Mouse (Mus musculus) forelimb bud, embryonic 11.5 days (tissue): ENCODE results near the gene Slc39a11.
A peak's percentile ranks its signal among the peaks of the same experiment; 100 is the strongest.

Experiments
- DNase-seq: peaks from one replicate; pipeline ENCODE4 v3.0.0-alpha.2; 2012; ENCODE audit warnings: low read depth, low spot score

The Slc39a11 gene

DNA sequence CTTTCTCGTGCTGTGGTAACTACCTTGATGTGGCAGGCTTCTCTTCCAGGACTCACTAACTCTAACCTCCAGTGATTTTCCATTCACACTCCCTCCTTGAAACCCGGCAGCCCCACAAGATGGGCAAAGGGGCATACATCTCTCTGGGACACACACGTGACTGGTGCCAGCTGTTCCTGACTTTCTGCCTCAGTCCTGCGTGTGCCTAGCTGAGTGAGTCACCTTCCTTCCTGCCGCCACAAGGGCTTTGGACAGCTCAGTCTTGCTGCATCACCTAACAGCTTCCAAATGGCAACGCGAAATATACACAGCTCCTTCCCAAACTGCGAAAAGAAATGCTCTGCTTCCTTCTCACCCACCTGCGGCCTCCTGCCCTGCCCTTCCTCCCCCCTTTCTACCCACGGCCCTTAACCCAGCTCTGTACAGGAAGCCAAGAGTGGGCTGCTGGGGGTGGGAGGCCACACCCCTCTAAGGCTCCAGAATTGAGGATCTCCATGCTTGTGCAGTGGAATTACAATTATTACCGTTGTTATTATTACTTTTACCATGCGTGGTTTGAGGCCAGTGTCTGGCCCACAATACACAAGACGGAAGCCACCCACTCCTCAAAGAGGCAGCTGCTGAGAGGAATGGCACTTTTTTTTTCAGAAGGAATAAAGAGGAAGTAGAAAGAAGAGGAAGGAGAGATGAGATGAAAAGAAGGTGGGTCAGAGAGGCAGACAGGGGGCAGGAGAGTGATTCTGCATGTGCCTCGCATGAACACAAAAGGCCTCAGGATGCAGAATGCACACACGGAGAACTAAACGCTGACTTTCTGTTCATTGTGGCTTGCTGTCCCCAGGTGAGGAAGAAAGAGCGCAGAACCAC, 179.7 kb downstream of the Slc39a11 start:
- DNase-seq: no peak

GRCm38 (mm10) chr11:113468016-113468415, 181.9 kb downstream of the Slc39a11 start:
- no peak for DNase-seq

- DNase-seq: no peak
Observed at GRCm38 (mm10) chr11:113467313-113467811, 182.5 kb downstream of the Slc39a11 start.

DNA sequence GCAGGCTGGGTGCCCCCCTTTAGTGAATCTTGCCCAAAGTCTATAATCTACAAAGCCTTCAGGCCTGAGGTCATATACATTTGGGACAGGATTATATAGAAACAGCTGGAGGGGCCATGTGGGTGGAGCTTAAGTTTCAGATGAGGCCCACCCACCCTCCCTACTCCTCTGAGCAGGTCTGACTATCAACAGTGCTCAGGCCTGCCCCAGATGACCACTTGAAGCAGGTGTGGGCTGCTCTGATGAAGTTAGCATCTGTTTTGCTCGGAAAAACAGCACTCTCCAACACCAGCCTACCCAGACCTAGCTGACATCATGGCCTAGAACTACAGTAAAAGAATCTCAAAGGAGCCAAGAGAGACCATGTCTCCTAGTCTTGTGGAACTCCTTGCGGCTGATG, 189.8 kb downstream of the Slc39a11 start:
- no peak for DNase-seq

DNA sequence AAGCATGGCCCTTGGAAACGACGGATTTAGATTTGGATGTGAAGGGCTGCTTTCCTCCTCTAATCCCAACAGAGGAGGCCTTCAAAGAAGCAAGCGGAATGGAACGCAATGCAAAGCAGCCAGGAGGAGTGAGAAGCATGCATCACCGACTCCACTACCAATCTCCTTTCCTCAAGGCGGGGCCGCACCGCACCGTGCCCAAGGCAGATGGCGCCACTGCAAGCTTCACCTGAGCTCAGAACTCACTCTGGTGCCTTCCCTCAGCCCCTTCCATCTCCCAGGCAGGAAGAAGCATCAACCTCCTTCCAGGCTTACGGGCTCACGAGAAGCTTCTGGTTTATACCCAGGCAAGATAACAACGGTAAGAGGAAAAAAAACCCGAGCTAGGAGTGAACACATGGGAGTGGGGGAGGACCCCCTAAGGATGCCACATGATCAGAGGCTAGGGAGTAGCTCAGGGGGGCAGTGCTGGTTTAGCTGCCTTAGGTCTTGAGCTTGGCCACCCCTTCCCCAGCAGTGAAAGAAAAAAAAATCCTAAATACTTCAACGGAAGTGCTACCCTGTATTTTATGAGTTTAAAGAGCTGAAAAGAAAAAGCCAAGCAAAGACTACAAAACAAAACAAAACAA, 191.2 kb downstream of the Slc39a11 start:
- DNase-seq: no peak

GRCm38 (mm10) chr11:113452861-113453568, 196.9 kb downstream of the Slc39a11 start:
- peak; percentile 62 for DNase-seq

DNA sequence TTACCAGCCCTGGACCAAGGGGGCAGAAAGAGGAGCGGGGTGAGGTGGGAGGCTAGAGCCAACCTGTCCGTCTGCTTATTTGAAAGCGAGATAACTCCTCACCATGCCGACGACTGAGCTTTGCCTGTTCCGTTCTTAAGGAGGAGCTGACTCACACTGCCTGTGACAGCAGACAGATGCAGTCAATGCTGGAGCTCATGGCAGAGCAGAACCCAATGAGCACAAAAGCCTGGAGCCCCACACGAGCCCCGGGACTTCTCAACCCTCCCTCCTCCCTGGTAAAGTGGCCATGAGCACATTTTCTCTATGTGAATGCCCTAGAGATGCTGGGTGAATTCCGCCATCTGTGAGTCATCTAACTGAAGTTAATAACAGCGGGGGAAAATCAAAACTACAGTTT, 198.6 kb downstream of the Slc39a11 start:
- no peak for DNase-seq

DNA sequence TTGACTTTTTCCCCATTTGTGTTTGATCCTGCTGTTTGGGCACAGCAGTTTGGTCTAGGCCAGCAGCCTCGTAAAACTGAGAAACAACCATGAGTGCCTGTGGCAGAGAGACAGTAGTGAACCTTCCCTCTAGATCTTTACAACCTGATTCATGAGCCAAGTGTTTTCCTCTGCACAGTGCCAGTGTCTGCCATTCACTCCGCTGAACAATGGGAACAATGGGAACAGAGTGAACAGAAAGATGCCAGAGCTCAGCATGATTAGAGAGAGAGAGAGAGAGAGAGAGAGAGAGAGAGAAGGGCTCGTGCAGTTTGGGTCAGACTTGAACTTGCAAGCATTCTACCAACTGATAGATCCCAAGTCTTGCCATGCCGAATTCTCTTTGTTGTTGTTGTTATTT, 199.2 kb downstream of the Slc39a11 start:
- DNase-seq: no peak

DNA sequence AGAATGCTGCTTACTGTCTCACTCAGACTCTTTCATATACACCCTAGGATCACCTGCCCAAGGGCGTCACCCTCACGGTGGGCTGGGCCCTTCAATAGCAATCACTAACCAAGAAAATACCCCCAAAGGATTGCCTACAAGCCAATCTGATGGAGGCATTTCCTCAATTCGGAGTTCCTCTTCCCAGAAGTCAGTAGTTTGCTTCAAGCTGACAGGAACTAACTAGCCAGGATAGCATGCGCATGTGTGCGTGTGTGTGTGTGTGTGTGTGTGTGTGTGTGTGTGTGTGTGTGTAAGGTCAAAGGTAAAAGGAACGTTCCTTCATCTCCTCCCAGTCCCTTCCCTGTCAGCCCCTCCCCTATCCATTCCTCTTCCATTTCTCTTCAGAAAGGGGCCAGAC, 199.9 kb downstream of the Slc39a11 start:
- DNase-seq: no peak

- no peak for DNase-seq
Observed at GRCm38 (mm10) chr11:113442036-113442435, 207.8 kb downstream of the Slc39a11 start.

DNA sequence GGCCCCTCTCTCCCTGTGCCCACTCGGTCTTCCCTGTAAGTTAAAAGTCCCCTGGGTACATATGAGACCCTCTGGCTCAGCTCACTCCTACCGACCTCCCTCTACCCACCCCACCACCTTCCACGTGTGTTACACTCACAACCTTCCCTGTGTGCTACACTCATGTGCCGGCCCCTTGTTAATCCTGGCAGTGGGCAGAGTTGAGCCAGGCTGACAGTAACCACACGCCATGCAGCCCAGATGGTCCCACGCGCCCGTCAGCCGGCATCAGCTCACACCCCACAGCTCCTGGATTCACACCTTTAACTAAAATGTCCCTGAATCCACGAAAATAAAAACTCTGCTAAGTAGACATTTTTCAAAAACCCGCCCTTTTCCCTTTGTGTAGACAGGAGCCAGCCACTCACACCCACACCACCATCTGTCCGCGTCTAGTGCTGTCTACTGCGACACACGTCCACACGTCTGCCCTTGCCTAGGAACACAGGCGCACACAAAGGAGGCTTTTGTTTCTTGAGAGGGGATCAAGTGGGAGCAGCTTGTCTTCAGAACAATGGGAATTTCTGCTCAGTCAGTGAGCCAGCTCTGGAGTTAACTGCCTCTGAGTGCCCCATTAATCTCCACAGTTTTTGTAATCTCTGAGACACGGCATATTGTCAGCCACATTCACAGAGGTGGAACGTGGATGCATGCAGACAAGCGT, 210.4 kb downstream of the Slc39a11 start:
- DNase-seq: peak; percentile 49

- DNase-seq: no peak
Observed at GRCm38 (mm10) chr11:113438915-113439314, 211.0 kb downstream of the Slc39a11 start.

- DNase-seq: no peak
Observed at GRCm38 (mm10) chr11:113437357-113437756, 212.5 kb downstream of the Slc39a11 start.

- DNase-seq: no peak
Observed at GRCm38 (mm10) chr11:113436299-113436698, 213.6 kb downstream of the Slc39a11 start.

DNA sequence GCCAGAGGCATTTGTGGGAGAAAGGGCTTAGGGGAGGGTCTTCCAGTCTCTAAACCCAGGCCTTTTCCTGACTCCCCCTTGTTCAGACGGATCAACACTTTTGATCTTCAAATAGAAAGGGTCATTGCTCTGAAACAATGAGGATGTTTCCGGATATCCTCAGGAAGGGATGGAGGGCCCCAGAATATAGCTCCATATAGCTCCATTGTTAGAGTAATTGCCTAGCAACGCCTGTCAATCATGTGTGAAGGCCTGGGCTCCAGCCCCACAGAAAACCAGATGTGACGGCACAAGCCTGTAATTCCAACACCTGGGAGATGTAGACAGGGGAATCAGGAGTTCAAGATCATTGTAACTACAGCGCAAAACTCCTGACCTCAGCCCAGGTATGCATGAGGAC, 214.2 kb downstream of the Slc39a11 start:
- DNase-seq: no peak

DNA sequence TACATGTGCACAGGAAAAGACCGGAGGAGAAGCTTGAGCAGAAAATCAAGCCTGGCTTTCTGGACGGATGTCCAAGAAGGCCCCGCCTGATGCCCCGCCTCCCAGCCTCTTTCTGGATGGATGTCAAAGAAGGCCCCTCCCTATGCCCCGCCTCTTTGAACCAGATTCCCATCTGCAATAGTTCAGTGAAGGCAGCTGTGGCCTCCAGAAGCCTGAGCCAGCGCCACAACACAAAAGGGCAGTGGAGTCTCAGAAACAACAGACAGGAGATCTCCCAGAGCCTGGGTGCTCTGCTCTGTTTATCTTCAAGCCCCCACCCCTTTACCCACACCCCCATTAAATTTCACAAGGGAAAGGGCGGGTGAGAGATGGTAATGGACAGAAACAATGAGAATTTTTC, 218.7 kb downstream of the Slc39a11 start:
- peak; percentile 38 for DNase-seq

DNA sequence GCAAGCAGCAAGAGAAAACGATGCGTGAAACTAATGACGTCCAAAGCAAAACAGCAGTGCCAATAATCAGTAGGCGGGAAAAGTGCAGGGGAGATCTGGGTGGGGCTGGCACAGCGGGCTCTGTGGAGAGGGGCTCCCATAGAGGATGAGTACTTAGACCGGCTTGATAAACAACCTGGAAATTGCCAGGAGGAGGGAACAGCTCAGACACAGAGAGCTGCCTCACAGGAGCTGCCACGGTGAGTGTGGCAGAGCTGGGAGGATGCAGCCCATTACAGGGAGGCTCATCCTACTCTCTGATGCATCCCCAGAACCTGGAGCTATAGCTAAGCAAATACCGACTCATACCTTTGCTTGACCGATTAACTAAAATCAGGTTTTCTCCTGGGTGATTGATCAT, 224.0 kb downstream of the Slc39a11 start:
- DNase-seq: no peak

DNA sequence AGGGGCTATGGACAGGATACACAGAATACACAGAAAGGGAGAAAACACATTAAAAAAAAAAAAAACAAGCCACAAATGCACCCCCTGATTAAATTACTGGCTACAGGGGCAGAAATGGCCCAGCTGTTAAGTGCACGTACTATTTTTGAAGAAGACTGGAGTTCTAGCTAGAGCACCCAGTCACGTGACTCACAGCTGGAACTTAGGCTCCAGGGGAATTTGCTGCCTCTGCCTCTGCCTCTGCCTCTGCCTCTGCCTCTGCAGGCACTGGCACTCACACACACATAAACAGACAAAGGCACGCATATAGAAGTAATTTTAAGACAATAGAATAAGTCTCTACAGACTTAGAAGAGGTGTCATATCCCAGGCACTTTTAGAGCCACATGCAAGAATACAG, 224.4 kb downstream of the Slc39a11 start:
- DNase-seq: no peak

- DNase-seq: no peak
Observed at GRCm38 (mm10) chr11:113424765-113425164, 225.1 kb downstream of the Slc39a11 start.

DNA sequence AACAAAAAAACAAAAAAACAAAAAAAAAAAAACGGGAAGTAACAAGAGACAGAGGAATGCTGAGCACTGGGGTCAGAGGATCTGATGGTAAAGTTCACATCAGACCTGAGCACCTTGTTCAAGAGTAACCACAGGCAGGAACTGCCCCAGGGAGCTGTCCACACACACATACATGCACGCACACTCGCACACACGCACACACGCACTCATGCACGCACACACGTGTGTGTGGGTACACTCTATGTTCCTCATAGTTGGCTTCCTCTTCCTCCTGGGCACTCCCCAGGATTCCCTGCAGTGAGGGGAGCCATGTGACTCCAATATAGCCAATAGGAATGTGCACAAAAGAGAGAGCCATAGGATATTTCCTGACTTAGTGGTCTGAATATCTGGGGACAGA, 227.3 kb downstream of the Slc39a11 start:
- DNase-seq: no peak

DNA sequence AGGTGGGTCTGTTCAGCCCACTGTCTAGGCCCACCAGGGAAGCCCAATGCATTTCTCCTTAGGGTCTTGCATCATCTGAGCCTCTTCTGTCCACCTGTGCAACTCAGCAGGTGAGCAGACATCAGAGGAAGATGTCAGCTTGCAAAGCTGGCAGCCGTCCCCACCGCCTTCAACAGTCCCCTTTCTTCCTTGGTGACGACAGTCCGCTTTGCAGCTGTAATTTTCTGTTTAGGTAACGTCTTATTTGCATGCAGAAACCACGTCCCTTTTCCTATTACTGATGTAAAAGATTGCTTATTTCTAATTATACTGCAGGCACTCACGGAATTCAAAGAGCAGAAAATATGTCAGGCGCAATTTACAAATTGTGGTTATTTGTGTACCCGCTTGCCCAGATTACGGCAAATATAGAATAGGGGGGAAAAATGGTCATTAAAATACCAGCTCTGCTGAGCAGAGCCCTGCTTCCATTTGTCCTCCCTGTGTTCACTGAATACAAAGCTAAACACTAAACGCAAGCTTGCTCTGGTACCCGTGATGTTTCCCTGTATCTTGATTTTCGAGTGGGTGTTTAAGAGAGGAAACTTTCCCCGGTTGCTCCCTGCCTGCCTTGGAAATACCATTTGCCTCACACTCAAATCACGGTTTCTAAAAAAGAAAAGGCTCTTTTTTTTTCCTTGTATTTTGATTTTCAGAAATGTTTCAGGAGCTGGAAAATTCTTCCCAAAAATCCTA, 230.8 kb downstream of the Slc39a11 start:
- DNase-seq: no peak
